Mouse (Mus musculus) ovary, postnatal 10 days (tissue): Measurements from ENCODE around the gene Slc22a17.

Experiments
- DNase-seq: peaks from one replicate; pipeline ENCODE4 v3.0.0; 2022; ENCODE audit warnings: low spot score

The Slc22a17 gene

GRCm38 (mm10) chr14:54938431-54939219 lies 25.7 kb upstream of the Slc22a17 start:
- no peak for DNase-seq

GRCm38 (mm10) chr14:54937361-54938182 lies 24.6 kb upstream of the Slc22a17 start:
- no peak for DNase-seq

- DNase-seq: no peak
Measured at GRCm38 (mm10) chr14:54936831-54937160, 23.9 kb upstream of the Slc22a17 start.

GRCm38 (mm10) chr14:54935904-54936830 lies 23.2 kb upstream of the Slc22a17 start, which contains the start of gene Cmtm5:
TSS of gene Cmtm5 (plus strand) at chr14:54936261.
- DNase-seq: no peak

GRCm38 (mm10) chr14:54932645-54933150 lies 19.8 kb upstream of the Slc22a17 start, which contains the start of gene Il25:
TSS of gene Il25 (plus strand) at chr14:54932695.
- no peak for DNase-seq

GRCm38 (mm10) chr14:54930431-54930830 lies 17.5 kb upstream of the Slc22a17 start:
- DNase-seq: no peak

GRCm38 (mm10) chr14:54929801-54930200 lies 16.9 kb upstream of the Slc22a17 start:
- no peak for DNase-seq

GRCm38 (mm10) chr14:54927296-54927695 lies 14.4 kb upstream of the Slc22a17 start:
- DNase-seq: no peak

- peak; percentile 57 for DNase-seq
Measured at GRCm38 (mm10) chr14:54926401-54927158, 13.6 kb upstream of the Slc22a17 start.

GRCm38 (mm10) chr14:54925349-54926342 lies 12.7 kb upstream of the Slc22a17 start, which contains the start of gene Efs:
TSS of gene Efs (minus strand) at chr14:54926126.
- peak; percentile 71 for DNase-seq

- peak; percentile 56 for DNase-seq
Measured at GRCm38 (mm10) chr14:54924641-54925348, 11.9 kb upstream of the Slc22a17 start.

GRCm38 (mm10) chr14:54920076-54920685 lies 7.2 kb upstream of the Slc22a17 start:
- no peak for DNase-seq

- DNase-seq: no peak
Measured at GRCm38 (mm10) chr14:54913343-54913742, 411 bp upstream of the Slc22a17 start.

- DNase-seq: no peak
Measured at GRCm38 (mm10) chr14:54912109-54912850, 652 bp downstream of the Slc22a17 start.

- DNase-seq: no peak
Measured at GRCm38 (mm10) chr14:54908682-54909081, 4.2 kb downstream of the Slc22a17 start.

GRCm38 (mm10) chr14:54903641-54904040 lies 9.3 kb downstream of the Slc22a17 start:
- no peak for DNase-seq

GRCm38 (mm10) chr14:54900383-54900782 lies 12.5 kb downstream of the Slc22a17 start:
- DNase-seq: no peak

- no peak for DNase-seq
Measured at GRCm38 (mm10) chr14:54897445-54897844, 15.5 kb downstream of the Slc22a17 start.
